Mouse (Mus musculus): Measurements from ENCODE around the gene Kat2a. TPM values are rescaled to one million over a fixed set of nuclear protein-coding genes. Genes with fewer than 3 reads are reported as not detected.
A peak's percentile ranks its signal among the peaks of the same experiment; 100 is the strongest.

Kat2a gene
- total RNA-seq, 2 experiments from 2014 or later, result 33.1 to 42.4 TPM

- DNase-seq, result no peak
These were observed 23.9 kb upstream of the Kat2a start for GRCm38 (mm10) chr11:100735954-100736745.

- DNase-seq, result no peak
These were observed 23.0 kb upstream of the Kat2a start for GRCm38 (mm10) chr11:100735134-100735865.

GRCm38 (mm10) chr11:100730477-100731205, 18.4 kb upstream of the Kat2a start:
- DNase-seq, result no peak

- no peak for DNase-seq
These were observed 17.7 kb upstream of the Kat2a start for GRCm38 (mm10) chr11:100729976-100730375.

- DNase-seq, result no peak
These were observed 16.3 kb upstream of the Kat2a start for GRCm38 (mm10) chr11:100728601-100729000.

GRCm38 (mm10) chr11:100727201-100727600, 14.9 kb upstream of the Kat2a start:
- no peak for DNase-seq

GRCm38 (mm10) chr11:100724919-100725512, 12.8 kb upstream of the Kat2a start:
- DNase-seq, result no peak

- no peak for DNase-seq
These were observed 10.3 kb upstream of the Kat2a start for GRCm38 (mm10) chr11:100722493-100723028.

- DNase-seq, result no peak
These were observed 9.7 kb upstream of the Kat2a start for GRCm38 (mm10) chr11:100721776-100722492.

- no peak for DNase-seq
These were observed 9.0 kb upstream of the Kat2a start for GRCm38 (mm10) chr11:100721254-100721653.

GRCm38 (mm10) chr11:100720345-100720744, 8.1 kb upstream of the Kat2a start:
- DNase-seq, result no peak

GRCm38 (mm10) chr11:100719893-100720292, 7.6 kb upstream of the Kat2a start:
- DNase-seq, result no peak

- no peak for DNase-seq
These were observed 7.0 kb upstream of the Kat2a start for GRCm38 (mm10) chr11:100719312-100719711.

GRCm38 (mm10) chr11:100718866-100719265, 6.6 kb upstream of the Kat2a start:
- DNase-seq, result no peak

GRCm38 (mm10) chr11:100718462-100718861, 6.2 kb upstream of the Kat2a start:
- DNase-seq, result no peak

GRCm38 (mm10) chr11:100716649-100717048, 4.4 kb upstream of the Kat2a start:
- no peak for DNase-seq

- DNase-seq, result no peak
These were observed 2.7 kb upstream of the Kat2a start for GRCm38 (mm10) chr11:100714948-100715347.

- DNase-seq, result peak; percentile 90
These were observed 2.3 kb upstream of the Kat2a start for GRCm38 (mm10) chr11:100714534-100714915.

- DNase-seq, result peak; percentile 83
These were observed 1.7 kb upstream of the Kat2a start, which contains the start of gene Hspb9 for GRCm38 (mm10) chr11:100713735-100714533. TSS of gene Hspb9 (plus strand) at chr11:100713850.

GRCm38 (mm10) chr11:100713174-100713573, 909 bp upstream of the Kat2a start:
- no peak for DNase-seq

- no peak for DNase-seq
These were observed 1.3 kb downstream of the Kat2a start for GRCm38 (mm10) chr11:100710977-100711376.

Data from adrenal gland, postnatal 10 days (tissue).